Mouse (Mus musculus): ENCODE results near the gene Zcchc18. TPM values are rescaled to one million over a fixed set of nuclear protein-coding genes. Genes with fewer than 3 reads are reported as not detected.
A peak's percentile ranks its signal among the peaks of the same experiment; 100 is the strongest.
"Not testable (repeated sequence)": the region's sequence is repeated elsewhere in the genome, so short reads cannot be mapped to it uniquely, and the experiment has no call there.

Zcchc18 gene
- polyA plus RNA-seq (2021), result 0.04 TPM

DNA sequence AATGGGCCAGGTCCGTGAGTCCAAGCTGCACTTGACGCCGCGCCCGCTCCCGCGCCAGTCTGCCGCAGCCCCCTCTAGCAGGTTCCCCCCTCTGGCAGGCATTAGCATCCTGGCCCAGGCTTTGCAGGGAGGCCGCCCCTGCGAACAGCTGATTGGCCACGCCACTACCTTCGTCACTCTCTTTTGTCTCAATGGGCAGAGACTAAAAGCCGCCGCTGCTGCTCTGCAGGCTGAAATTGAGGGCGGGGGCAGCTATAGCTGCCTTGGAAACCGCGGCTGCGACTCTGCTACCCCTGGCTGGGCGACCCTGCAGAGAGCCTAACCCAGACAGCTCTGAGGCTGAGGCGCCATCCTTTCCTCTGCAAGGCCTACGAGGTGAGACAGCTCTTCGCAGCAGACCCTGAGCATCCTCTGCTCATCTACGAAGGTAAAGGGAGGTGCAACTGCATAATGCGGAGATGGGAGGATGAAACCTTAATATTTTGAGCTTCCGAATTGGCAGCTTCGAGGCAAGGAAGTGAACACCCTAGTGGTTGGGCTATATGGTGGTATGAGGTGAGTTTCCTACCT lies at the start of gene Zcchc18:
Gene Zcchc18, plus strand, starts transcription at position 178 of the 570 bp plus-strand sequence.
- no peaks in the 10 kb centered on the region for H3K27me3 ChIP-seq
- in situ Hi-C loops (cut with MboI; ENCODE audit: low pct_unique_long_range_greater_than_20kb), result no loop called here
- ATAC-seq, result no peak
- no peak for DNase-seq (ENCODE audit: low read depth, low spot score)
- no peak for TF ChIP-seq CTCF (IDR thresholded peaks at IDR 0.05)
- ChIA-PET CTCF (no interaction called here), POLR2A (no interaction called here)

DNA sequence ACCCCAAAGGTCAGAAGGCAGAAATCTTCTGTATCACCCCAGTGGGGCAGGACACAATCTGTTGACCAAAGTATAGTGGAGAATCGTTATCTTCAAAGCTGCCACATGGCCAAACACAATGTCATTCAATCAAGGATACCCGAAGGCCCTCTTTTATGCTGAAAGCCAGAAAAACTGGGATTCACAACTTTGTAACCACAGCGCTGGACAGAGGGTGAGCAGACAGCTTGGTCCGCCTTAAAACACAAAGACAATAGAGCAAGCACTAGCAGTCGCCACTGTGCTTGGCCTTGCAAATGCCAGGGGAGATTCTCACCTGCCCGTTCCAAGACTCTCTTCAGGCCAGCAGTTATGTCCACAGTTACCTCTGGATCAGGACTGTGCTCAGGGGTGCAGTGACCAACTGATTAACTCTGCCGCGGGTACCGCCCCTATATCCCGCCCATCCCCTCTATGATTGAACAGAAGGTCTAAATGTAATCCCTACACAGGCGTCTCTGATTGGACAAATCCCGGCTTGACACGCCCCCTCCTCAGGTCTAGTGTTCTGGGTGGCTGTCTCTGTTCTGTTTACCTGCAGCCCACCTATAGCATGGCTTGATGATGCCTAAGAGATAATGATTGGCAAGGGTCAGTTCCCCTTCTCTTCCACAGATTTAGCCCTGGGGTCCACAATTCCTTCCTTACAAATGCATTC lies 35.2 kb upstream of the Zcchc18 start:
- DNase-seq (ENCODE audit: low read depth, low spot score); ATAC-seq; POLR2A ChIA-PET; CTCF ChIA-PET; H3K27me3 ChIP-seq; in situ Hi-C loops (cut with MboI; ENCODE audit: low pct_unique_long_range_greater_than_20kb): not testable (repeated sequence)

DNA sequence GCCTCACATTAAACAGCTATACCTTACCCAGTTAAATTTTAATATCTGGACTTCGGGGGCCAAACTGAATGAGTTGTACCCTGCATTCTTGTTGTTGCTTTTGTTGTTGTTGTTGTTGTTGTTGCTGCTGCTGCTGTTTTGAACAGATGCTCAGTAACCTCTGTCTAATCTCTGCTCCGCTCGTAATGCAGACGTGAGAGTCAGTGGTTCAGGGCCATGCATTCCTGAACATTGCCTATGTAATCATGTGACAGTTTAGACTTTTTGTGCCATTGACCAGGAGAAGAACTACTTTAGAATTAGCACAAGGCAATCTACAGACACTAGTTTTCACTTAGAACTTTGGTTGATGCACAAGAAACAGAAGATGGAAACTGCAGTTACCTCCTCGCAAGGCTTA lies 34.7 kb upstream of the Zcchc18 start:
- DNase-seq (ENCODE audit: low read depth, low spot score); ATAC-seq; POLR2A ChIA-PET; in situ Hi-C loops (cut with MboI; ENCODE audit: low pct_unique_long_range_greater_than_20kb); H3K27me3 ChIP-seq; CTCF ChIA-PET: not testable (repeated sequence)

DNA sequence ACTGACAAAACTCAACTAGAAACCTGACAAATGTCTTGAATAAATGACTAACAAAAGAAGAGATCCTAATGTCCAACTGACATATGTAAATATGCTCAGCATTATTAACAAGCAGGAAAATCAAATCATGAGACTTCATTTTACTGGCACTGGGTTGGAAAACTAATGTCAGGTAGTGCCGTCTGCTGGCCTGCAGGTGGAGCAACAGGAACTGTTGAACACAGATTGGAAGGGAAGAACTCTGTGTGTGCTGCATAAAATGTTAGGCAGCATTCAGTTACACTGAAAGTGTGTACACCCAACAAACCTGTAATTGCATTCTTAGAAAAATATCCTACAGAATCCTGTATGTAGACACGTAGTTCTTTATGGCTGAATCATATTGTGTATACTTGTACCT lies 33.3 kb upstream of the Zcchc18 start:
- no peak for TF ChIP-seq CTCF (IDR thresholded peaks at IDR 0.05)
- DNase-seq (ENCODE audit: low read depth, low spot score) (no peak), ATAC-seq (no peak)
- H3K27me3 ChIP-seq, result no peaks in the 10 kb centered on the region
- in situ Hi-C loops (cut with MboI; ENCODE audit: low pct_unique_long_range_greater_than_20kb), result no loop called here
- ChIA-PET CTCF (no interaction called here), POLR2A (no interaction called here)

DNA sequence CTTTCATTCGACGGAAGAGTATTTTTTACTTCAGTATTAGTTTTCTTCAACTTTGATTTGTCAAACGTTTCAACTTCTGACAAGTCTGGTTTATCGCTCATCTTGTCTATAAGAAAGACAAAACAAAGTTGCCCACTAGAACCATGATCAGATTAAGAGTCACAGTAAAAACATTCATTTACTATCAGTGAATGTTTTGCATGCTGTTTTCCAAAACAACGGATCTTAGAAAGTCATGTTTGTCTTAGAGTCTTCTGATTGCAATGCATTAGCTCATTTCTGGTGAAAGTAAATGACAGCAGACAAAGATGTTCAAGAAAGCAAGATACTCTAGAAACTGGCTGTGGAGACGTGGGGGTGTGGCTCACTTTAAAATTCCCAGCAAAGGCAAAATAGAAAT lies 17.6 kb upstream of the Zcchc18 start, which contains the start of gene Tmsb15b2:
Gene Tmsb15b2, minus strand, starts transcription at position 101 of the 400 bp plus-strand sequence.
- in situ Hi-C loops (cut with MboI; ENCODE audit: low pct_unique_long_range_greater_than_20kb); ATAC-seq; H3K27me3 ChIP-seq; POLR2A ChIA-PET; CTCF ChIA-PET; DNase-seq (ENCODE audit: low read depth, low spot score): not testable (repeated sequence)

DNA sequence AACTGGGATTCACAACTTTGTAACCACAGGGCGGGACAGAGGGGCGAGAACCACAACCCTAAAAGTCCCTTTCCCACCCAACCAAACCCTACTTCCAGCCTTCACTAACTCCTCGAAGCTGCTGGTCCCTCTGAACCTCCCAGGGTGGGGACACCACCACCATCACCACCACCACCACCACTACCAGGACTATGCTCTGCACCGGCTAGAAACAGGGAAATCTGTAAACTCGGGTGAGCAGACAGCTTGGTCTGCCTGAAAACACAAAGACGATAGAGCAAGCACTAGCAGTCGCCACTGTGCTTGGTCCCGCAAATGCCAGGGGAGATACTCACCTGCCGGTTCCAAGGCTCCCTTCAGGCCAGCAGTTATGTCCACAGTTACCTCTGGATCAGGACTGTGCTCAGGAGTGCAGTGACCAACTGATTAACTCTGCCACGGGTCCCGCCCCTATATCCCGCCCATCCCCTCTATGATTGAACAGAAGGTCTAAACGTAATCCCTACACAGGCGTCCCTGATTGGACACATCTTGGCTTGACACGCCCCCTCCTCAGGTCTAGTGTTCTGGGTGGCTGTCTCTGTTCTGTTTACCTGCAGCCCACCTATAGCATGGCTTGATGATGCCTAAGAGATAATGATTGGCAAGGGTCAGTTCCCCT lies 16.4 kb upstream of the Zcchc18 start, which contains the start of the genes Tmsb15l and Tmsb15b1:
Gene Tmsb15l, minus strand, starts transcription at position 446 of the 661 bp plus-strand sequence.
Gene Tmsb15b1, minus strand, starts transcription at position 451 of the 661 bp plus-strand sequence.
- POLR2A ChIA-PET, result no interaction called here
- DNase-seq (ENCODE audit: low read depth, low spot score) (no peak), ATAC-seq (no peak)
- no peaks in the 10 kb centered on the region for H3K27me3 ChIP-seq
- CTCF ChIA-PET, result no interaction called here
- TF ChIP-seq CTCF (IDR thresholded peaks at IDR 0.05), result no peak
- in situ Hi-C loops (cut with MboI; ENCODE audit: low pct_unique_long_range_greater_than_20kb), result no loop called here

DNA sequence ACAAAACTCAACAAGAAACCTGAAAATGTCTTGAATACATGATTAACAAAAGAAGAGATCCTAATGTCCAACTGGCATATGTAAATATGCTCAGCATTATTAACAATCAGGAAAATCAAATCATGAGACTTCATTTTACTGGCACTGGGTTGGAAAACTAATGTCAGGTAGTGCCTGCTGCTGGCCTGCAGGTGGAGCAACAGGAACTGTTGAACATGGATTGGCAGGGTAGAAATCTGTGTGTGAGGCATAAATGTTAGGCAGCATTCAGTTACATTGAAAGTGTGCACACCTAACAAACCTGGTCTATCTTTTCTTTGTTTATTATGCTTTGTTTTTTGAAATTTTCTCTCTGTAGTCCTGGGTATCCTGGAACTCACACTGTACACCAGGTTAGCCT lies 14.3 kb upstream of the Zcchc18 start:
- TF ChIP-seq CTCF (IDR thresholded peaks at IDR 0.05), result no peak
- in situ Hi-C loops (cut with MboI; ENCODE audit: low pct_unique_long_range_greater_than_20kb), result no loop called here
- ATAC-seq (no peak), DNase-seq (ENCODE audit: low read depth, low spot score) (no peak)
- POLR2A ChIA-PET, result no interaction called here
- CTCF ChIA-PET, result no interaction called here
- H3K27me3 ChIP-seq, result no peaks in the 10 kb centered on the region

DNA sequence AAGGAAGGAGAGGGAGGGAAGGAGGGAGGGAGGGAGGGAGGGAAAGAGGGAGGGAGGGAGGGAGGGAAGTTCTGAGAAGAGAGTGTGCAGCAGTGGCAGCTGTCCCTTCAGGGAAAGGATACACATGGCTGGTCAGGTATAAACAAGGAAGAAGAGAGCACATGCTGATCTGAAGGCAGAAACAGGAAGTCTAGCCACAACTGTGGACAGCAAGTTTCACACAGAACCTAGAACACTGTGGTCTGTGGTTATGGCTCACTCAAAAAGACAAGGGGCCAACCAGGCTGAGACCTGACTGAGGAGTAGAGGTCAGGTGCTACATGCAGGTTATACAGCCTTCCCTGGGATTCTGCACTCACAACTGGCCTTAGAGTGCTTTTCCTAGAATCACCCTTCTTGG lies 6.9 kb upstream of the Zcchc18 start:
- ChIA-PET POLR2A (no interaction called here), CTCF (no interaction called here)
- ATAC-seq (peak; percentile 87), DNase-seq (ENCODE audit: low read depth, low spot score) (no peak)
- in situ Hi-C loops (cut with MboI; ENCODE audit: low pct_unique_long_range_greater_than_20kb), result no loop called here
- no peak for TF ChIP-seq CTCF (IDR thresholded peaks at IDR 0.05)
- peaks cover 9% of the 10 kb centered on the region for H3K27me3 ChIP-seq

DNA sequence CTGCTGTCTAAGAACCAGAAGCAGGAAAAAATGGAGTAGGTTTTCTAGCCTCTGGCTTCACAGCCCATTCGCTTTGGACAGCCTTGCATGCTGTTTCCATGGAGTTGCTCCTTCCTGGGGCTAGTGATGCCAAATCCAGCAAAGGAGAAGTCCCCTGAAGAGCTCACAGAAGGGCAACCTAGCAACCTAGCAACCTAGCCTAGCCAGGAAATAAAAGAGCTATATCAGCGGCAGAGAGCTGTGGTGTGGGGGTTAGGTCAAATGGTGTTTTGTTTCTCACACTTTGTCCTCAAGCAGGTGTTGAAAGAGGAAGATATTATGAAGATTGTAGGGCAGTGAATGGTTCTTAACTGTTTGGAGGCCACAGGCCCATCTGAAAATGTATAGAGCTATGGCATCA lies 1.7 kb upstream of the Zcchc18 start:
- peaks cover 9% of the 10 kb centered on the region for H3K27me3 ChIP-seq
- ChIA-PET CTCF (interaction anchor here (0.9 kb wide), 1 partner anchor 13 kb away, joined by 3 read pairs; no protein-coding TSS in a partner anchor), POLR2A (no interaction called here)
- TF ChIP-seq CTCF (IDR thresholded peaks at IDR 0.05), result no peak
- in situ Hi-C loops (cut with MboI; ENCODE audit: low pct_unique_long_range_greater_than_20kb), result no loop called here
- DNase-seq (ENCODE audit: low read depth, low spot score) (no peak), ATAC-seq (no peak)

DNA sequence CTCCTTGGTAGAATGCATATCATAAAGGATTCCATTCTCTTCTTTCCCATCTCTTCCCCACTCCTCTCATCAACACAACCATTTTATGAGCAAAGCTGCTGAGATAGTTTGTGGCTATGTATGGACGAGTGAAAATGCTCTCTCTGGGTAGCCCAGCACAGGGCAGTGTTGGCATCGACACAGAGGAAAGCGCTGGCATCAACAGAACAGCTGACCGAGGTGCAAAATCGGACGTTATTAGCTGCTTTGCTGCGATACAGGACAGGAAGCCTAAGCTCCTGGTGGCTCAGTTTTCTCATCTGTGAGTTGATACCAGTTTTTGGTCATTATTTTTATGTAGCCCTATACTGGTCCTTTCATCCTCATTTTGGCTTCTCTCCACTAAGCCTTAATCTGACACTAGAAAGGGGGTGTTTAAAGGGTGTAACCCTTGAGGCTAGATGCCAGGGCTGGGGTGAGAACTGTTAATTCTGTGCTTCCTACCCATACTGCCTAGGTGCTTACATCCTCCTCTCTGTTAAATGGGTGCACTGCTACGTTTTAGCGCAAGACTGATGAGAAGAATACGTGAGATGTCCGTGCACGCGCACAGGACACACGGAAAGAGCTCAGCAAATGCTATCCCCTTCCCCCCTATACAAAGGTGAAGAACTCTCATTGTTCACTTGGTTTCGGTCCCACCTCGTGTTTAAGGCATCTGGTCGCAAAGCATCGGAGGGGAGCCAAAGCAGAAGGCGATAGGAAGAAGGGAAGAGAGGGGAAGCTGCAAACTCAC lies 577 bp upstream of the Zcchc18 start:
- H3K27me3 ChIP-seq, result peaks cover 3% of the 10 kb centered on the region

DNA sequence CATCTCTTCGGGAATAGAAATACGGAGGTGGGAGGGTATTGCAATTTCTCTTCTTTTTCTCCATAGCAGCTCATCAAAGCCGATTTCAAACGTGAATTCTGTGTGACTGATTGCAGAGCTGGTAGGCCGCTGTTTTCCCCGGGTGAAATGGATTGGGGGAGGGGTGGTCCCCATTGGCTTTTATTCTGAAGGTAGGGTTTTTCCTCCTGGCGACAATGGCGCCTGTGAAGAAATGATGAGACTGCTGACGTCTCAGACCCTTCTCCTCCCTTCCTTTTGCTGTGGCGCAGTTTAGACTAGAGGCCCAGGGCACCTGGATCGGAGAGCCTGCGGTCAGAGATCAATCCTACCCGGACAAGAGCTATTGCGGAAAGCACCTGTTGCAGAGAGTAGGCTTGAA lies 686 bp downstream of the Zcchc18 start:
- DNase-seq (ENCODE audit: low read depth, low spot score) (no peak), ATAC-seq (no peak)
- in situ Hi-C loops (cut with MboI; ENCODE audit: low pct_unique_long_range_greater_than_20kb), result no loop called here
- H3K27me3 ChIP-seq, result no peaks in the 10 kb centered on the region
- ChIA-PET CTCF (no interaction called here), POLR2A (no interaction called here)
- no peak for TF ChIP-seq CTCF (IDR thresholded peaks at IDR 0.05)

More for the DNA sequence above, 577 bp upstream of the Zcchc18 start:
- no peak for TF ChIP-seq CTCF (IDR thresholded peaks at IDR 0.05)
- CTCF ChIA-PET, result no interaction called here
- no peak for DNase-seq (ENCODE audit: low read depth, low spot score)
- POLR2A ChIA-PET, result no interaction called here
- in situ Hi-C loops (cut with MboI; ENCODE audit: low pct_unique_long_range_greater_than_20kb), result no loop called here
- no peak for ATAC-seq

All from Patski (cell line).